Mouse (Mus musculus): ENCODE measurements around the gene 4933415F23Rik.

GRCm38 (mm10) chr1:23141121-23141811 is 39.2 kb upstream of the 4933415F23Rik start:
- TF ChIP-seq CTCF (IDR thresholded peaks at IDR 0.05; ENCODE audit: low read depth) (no peak), EP300 (IDR thresholded peaks at IDR 0.05; ENCODE audit: low read depth) (no peak)

Measured in liver, embryonic 14.5 days (tissue).